Mouse (Mus musculus): ENCODE data around the gene Ephb2. TPM values are rescaled to one million over a fixed set of nuclear protein-coding genes. Genes with fewer than 3 reads are reported as not detected.

Ephb2 gene
- polyA plus RNA-seq, 1 experiment from 2014 or later = 0.28 TPM

GRCm38 (mm10) chr4:136610387-136610856 lies 225.4 kb downstream of the Ephb2 start, which contains the start of gene Tex46:
Gene Tex46 (plus strand): TSS chr4:136610437.
- H3K4me1 ChIP-seq (replicated peaks) = no peaks in the 10 kb centered on the region
- no peak within 1 kb of the TSS for H3K9ac ChIP-seq
- no peak within 1 kb of the TSS for H3K4me2 ChIP-seq
- no peak within 1 kb of the TSS for H3K27ac ChIP-seq (replicated peaks)
- no peaks in the 10 kb centered on the region for H3K9me3 ChIP-seq (replicated peaks)
- no peaks in the 10 kb centered on the region for H3K36me3 ChIP-seq (replicated peaks)
- WGBS (ENCODE audit: insufficient replicate concordance) = 47% methylated on average over 4 of the region's 4 CpGs
- H3K27me3 ChIP-seq = no peaks in the 10 kb centered on the region
- no peak within 1 kb of the TSS for H3K4me3 ChIP-seq (replicated peaks)
- no peak for ATAC-seq (ENCODE audit: insufficient read depth)

GRCm38 (mm10) chr4:136605756-136606485 lies 229.9 kb downstream of the Ephb2 start:
- 76% methylated on average over 19 of the region's 19 CpGs for WGBS (ENCODE audit: insufficient replicate concordance)
- H3K4me2 ChIP-seq = no peak overlapping the region
- ATAC-seq (ENCODE audit: insufficient read depth) = no peak
- H3K4me3 ChIP-seq (replicated peaks) = no peak overlapping the region
- H3K4me1 ChIP-seq (replicated peaks) = peaks cover 13% of the 10 kb centered on the region
- H3K9me3 ChIP-seq (replicated peaks) = no peaks in the 10 kb centered on the region
- H3K27ac ChIP-seq (replicated peaks) = no peak overlapping the region
- no peaks in the 10 kb centered on the region for H3K27me3 ChIP-seq
- no peaks in the 10 kb centered on the region for H3K36me3 ChIP-seq (replicated peaks)
- H3K9ac ChIP-seq = no peak overlapping the region

DNA sequence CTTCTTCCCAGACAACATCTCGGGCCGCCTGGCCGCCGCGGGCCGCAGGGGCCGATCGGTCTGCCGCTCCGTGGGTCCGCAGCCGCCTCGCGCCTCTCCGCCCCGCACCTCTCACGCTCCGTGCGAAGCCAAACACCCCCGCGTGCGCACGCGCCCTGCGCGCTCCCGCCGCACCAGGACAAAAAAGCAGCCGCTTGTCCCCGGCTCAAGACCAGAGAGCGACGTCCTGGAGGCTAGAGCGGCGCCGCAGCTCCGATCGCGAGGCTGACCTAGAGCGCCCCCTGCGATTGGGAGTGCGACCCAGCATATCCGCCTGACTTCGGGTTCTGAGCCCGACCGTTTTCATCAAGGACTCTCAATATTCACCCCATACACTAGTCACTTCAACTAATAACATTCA lies 233.2 kb downstream of the Ephb2 start, which contains the start of gene Kdm1a:
Gene Kdm1a (minus strand): TSS at position 156 of the 400 bp plus-strand sequence.
- Histone ChIP-seq H3K9me3 (replicated peaks) (no peaks in the 10 kb centered on the region), H3K9ac (peak within 1 kb of the TSS; percentile 98), H3K27ac (replicated peaks) (peak within 1 kb of the TSS; percentile 86), H3K4me1 (replicated peaks) (peaks cover 27% of the 10 kb centered on the region), H3K36me3 (replicated peaks) (no peaks in the 10 kb centered on the region), H3K4me2 (peak within 1 kb of the TSS; percentile 77), H3K4me3 (replicated peaks) (peak within 1 kb of the TSS; percentile 99), H3K27me3 (no peaks in the 10 kb centered on the region)
- peak; percentile 86 for ATAC-seq (ENCODE audit: insufficient read depth)
- WGBS (ENCODE audit: insufficient replicate concordance) = under 1% methylated on average over 39 of the region's 45 CpGs

- Histone ChIP-seq H3K36me3 (replicated peaks) (no peaks in the 10 kb centered on the region), H3K27ac (replicated peaks) (peak overlapping the region; percentile 86), H3K9me3 (replicated peaks) (no peaks in the 10 kb centered on the region), H3K4me1 (replicated peaks) (peaks cover 27% of the 10 kb centered on the region), H3K4me3 (replicated peaks) (peak overlapping the region; percentile 99), H3K9ac (peak overlapping the region; percentile 98), H3K27me3 (no peaks in the 10 kb centered on the region), H3K4me2 (peak overlapping the region; percentile 77)
- peak; percentile 67 for ATAC-seq (ENCODE audit: insufficient read depth)
- under 1% methylated on average over 50 of the region's 68 CpGs for WGBS (ENCODE audit: insufficient replicate concordance)
Observed at GRCm38 (mm10) chr4:136602018-136602554, 233.7 kb downstream of the Ephb2 start.

DNA sequence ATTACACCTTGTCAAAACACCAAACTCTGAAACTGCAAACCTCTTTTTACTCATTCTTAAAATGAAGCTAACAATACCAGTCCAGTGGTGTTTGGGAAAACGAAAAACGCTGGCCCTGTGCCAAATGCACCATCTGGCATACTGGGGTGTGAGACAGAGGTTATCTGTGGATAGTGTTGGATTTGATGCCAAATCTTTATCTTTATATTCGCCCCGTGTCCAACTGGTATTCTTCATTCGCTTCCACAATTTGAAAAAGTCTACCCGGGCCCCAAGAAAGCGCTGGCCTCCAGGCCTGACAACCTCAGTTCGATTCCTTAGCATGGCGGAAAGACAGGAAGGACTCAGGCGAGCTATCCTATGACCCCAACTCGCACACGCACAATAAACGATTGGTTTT lies 234.3 kb downstream of the Ephb2 start:
- WGBS (ENCODE audit: insufficient replicate concordance) = 1% methylated on average over 13 of the region's 13 CpGs
- H3K27ac ChIP-seq (replicated peaks) = peak overlapping the region; percentile 86
- ATAC-seq (ENCODE audit: insufficient read depth) = no peak

GRCm38 (mm10) chr4:136600536-136600935 lies 235.3 kb downstream of the Ephb2 start:
- WGBS (ENCODE audit: insufficient replicate concordance) = 73% methylated on average over 2 of the region's 2 CpGs
- Histone ChIP-seq H3K9ac (0 out of 2 replicates have a peak overlapping the region, but pooled peaks have one; percentile 98), H3K36me3 (replicated peaks) (no peaks in the 10 kb centered on the region)

More for the DNA sequence above, 234.3 kb downstream of the Ephb2 start:
- H3K4me1 ChIP-seq (replicated peaks) = peaks cover 27% of the 10 kb centered on the region
- H3K9me3 ChIP-seq (replicated peaks) = no peaks in the 10 kb centered on the region
- peak overlapping the region; percentile 77 for H3K4me2 ChIP-seq
- no peaks in the 10 kb centered on the region for H3K36me3 ChIP-seq (replicated peaks)
- no peaks in the 10 kb centered on the region for H3K27me3 ChIP-seq
- peak overlapping the region; percentile 98 for H3K9ac ChIP-seq
- H3K4me3 ChIP-seq (replicated peaks) = peak overlapping the region; percentile 99

DNA sequence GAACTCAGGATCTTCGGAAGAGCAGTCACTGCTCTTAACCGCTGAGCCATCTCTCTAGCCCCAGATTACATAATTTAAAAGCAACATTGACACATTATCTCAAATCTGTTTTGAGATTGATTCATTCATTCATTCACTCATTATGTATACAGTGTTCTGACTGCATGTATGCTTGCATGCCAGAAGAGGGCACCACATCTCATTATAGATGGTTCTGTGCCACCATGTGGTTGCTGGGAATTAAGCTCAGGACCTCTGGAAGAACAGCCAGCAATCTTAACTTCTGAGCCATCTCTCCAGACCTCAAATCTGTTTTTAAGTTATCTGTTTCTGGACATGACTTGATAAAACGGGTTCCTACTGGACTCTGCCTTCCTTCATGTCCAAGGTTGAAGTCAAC lies 235.9 kb downstream of the Ephb2 start:
- H3K9ac ChIP-seq = no peak overlapping the region
- no peaks in the 10 kb centered on the region for H3K36me3 ChIP-seq (replicated peaks)
- H3K27ac ChIP-seq (replicated peaks) = no peak overlapping the region
- 80% methylated on average over 3 of the region's 3 CpGs for whole genome bisulfite sequencing (ENCODE audit: insufficient replicate concordance)
- H3K9me3 ChIP-seq (replicated peaks) = no peaks in the 10 kb centered on the region
- H3K4me3 ChIP-seq (replicated peaks) = no peak overlapping the region
- H3K4me1 ChIP-seq (replicated peaks) = peaks cover 29% of the 10 kb centered on the region
- H3K4me2 ChIP-seq = no peak overlapping the region; the same call in 1 of the 2 replicates
- no peaks in the 10 kb centered on the region for H3K27me3 ChIP-seq
- no peak for ATAC-seq (ENCODE audit: insufficient read depth)

More at GRCm38 (mm10) chr4:136600536-136600935, 235.3 kb downstream of the Ephb2 start:
- ATAC-seq (ENCODE audit: insufficient read depth) = no peak
- Histone ChIP-seq H3K4me3 (replicated peaks) (0 out of 2 replicates have a peak overlapping the region, but pooled peaks have one; percentile 99), H3K27ac (replicated peaks) (no peak overlapping the region), H3K4me2 (peak overlapping the region; percentile 77), H3K4me1 (replicated peaks) (peaks cover 27% of the 10 kb centered on the region), H3K27me3 (no peaks in the 10 kb centered on the region), H3K9me3 (replicated peaks) (no peaks in the 10 kb centered on the region)

- no peaks in the 10 kb centered on the region for H3K36me3 ChIP-seq (replicated peaks)
- 70% methylated on average over 7 of the region's 7 CpGs for WGBS (ENCODE audit: insufficient replicate concordance)
- no peak overlapping the region for H3K4me2 ChIP-seq
- no peak overlapping the region for H3K9ac ChIP-seq
- H3K9me3 ChIP-seq (replicated peaks) = no peaks in the 10 kb centered on the region
- H3K27ac ChIP-seq (replicated peaks) = no peak overlapping the region
- no peak overlapping the region for H3K4me3 ChIP-seq (replicated peaks)
- no peaks in the 10 kb centered on the region for H3K27me3 ChIP-seq
- H3K4me1 ChIP-seq (replicated peaks) = peaks cover 34% of the 10 kb centered on the region
- ATAC-seq (ENCODE audit: insufficient read depth) = no peak
Observed at GRCm38 (mm10) chr4:136598268-136598876, 237.4 kb downstream of the Ephb2 start.

Small RNA genes within 50 kb of the gene (microRNA-seq; reads per million reads assigned to microRNA genes)
- not detected for gene Gm22180

Other genes with a start within 250 kb of the Ephb2 start
- 9.5 and 9.7 TPM in 2 replicates for gene Kdm1a, start 233.3 kb downstream of the Ephb2 start, polyA plus RNA-seq (2015; fragmentation: Nextera tagmentation; extraction: Ambion mirVana)
- not detected in 2 replicates for gene Tex46, start 225.6 kb downstream of the Ephb2 start, polyA plus RNA-seq (2015; fragmentation: Nextera tagmentation; extraction: Ambion mirVana)
- not detected in 2 replicates for gene Lactbl1, start 213.4 kb downstream of the Ephb2 start, polyA plus RNA-seq (2015; fragmentation: Nextera tagmentation; extraction: Ambion mirVana)
- 109 and 134 TPM in 2 replicates for gene C1qb, start 50.2 kb upstream of the Ephb2 start, polyA plus RNA-seq (2015; fragmentation: Nextera tagmentation; extraction: Ambion mirVana)
- 59.0 and 70.3 TPM in 2 replicates for gene C1qc, start 57.1 kb upstream of the Ephb2 start, polyA plus RNA-seq (2015; fragmentation: Nextera tagmentation; extraction: Ambion mirVana)
- gene C1qa, start 62.8 kb upstream of the Ephb2 start, polyA plus RNA-seq (2015; fragmentation: Nextera tagmentation; extraction: Ambion mirVana) = 57.8 and 69.3 TPM in 2 replicates
- 0.25 and 0.33 TPM in 2 replicates for gene Epha8, start 120.8 kb upstream of the Ephb2 start, polyA plus RNA-seq (2015; fragmentation: Nextera tagmentation; extraction: Ambion mirVana)
- gene Zbtb40, start 212.8 kb upstream of the Ephb2 start, polyA plus RNA-seq (2015; fragmentation: Nextera tagmentation; extraction: Ambion mirVana) = 1.0 and 1.5 TPM in 2 replicates

Data from liver, embryonic 15.5 days (tissue).